Mouse (Mus musculus) spleen, postnatal 10 days (tissue): ENCODE results near the gene Gosr2.
A peak's percentile ranks its signal among the peaks of the same experiment; 100 is the strongest.

ENCODE experiments used
- DNase-seq, 2 experiments: peaks; one replicate each; pipeline ENCODE4 v3.0.0; 2021 to 2022; ENCODE audit warnings: low spot score in 2 of 2

Gosr2 gene

GRCm38 (mm10) chr11:103688980-103689378, 8.7 kb downstream of the Gosr2 start:
- no peak for DNase-seq

DNA sequence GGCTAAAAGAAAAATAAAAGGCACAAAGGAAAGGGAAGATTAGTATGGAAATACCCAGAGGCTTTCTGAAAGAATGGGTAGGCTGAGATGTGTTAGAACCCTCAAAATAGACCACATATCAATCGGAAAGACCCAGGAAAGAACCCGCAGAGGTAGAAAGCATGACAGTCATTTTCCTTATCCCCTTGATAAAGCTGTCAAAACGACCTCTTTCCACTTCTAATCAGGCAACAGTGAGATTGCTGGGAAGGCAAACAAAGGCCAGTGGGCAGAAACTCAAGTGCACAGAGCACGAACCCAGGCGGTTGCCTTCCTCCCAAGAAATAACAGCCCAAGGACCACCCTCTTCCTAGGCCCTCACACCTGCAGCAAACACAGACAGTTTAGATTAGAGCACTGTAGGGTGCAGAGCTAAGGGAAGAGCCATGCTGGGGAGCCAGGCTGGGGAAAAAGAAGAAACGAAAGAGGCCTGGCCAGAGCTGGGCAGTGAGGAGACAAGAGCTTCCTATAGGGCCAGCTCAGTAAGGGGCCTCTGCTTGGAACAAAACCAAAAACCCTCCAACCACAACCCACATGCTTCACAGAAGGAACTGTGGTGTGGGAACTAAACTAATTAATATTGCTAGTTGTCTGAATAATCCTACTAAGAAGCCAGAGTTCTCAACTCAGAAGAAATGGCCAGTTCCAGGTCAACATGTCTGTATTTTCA, 9.3 kb downstream of the Gosr2 start:
- DNase-seq, result no peak

GRCm38 (mm10) chr11:103686706-103687105, 11.0 kb downstream of the Gosr2 start:
- no peak for DNase-seq

- no peak for DNase-seq
Measured at GRCm38 (mm10) chr11:103685261-103685736, 12.4 kb downstream of the Gosr2 start.

GRCm38 (mm10) chr11:103683667-103684334, 13.9 kb downstream of the Gosr2 start:
- no peak for DNase-seq

DNA sequence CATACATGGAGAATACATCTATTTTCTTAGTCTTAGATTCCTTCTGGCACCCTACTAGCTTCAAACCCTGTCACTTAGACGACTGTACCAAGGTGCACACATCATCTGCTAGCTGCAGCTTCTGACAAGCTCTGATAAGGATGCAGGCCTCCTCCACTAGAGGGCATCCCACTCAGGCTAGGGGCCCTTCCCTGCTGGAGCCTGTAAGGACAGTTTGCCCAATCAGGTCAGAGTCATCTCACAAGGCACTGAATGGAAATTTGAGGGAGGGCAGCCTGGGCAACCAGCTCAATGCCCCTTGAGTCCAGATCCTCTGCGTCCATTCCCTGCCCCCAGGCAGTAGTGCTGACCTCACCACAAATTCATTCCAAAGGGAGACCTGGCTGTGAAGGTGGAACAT, 20.7 kb downstream of the Gosr2 start:
- peak; percentile 12 to 53 for DNase-seq

GRCm38 (mm10) chr11:103675556-103675955, 22.1 kb downstream of the Gosr2 start:
- DNase-seq, result peak; percentile 27 to 61

GRCm38 (mm10) chr11:103666907-103667426, 30.7 kb downstream of the Gosr2 start:
- no peak for DNase-seq

DNA sequence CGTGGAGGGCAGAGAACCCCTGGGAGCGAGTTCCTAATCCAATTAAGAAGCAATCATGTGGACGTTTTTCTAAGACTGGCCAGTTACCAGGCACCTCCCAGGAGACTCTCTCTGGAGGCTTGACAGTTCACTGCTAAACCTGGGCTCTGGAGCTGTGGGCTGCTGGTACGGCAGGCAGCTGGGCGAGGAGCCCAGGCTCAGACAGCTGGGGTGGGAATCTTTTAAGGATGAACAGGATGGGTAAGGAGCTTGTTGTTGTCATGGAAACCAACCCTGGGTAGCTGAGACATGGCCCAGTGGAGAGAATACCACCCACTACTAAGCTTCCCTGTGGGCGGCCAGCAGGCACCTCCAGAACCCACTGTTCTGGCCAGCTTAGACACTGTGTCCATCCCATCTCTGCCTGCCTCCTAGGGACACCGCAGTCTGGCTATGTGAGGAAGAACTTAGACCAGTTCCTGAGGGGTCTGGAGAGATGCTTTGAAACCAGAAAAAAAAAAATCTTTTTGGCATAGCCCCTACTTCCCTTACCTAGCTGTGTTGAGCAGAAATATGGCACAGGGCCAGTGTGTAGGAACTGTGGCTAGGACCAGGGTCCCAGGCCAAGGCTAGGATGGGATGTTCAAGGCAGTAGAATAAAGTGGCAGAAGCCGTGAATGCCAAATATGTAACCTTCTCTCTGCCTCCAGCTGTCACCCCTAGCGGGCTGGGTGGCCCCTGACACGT, 31.4 kb downstream of the Gosr2 start:
- no peak for DNase-seq

DNA sequence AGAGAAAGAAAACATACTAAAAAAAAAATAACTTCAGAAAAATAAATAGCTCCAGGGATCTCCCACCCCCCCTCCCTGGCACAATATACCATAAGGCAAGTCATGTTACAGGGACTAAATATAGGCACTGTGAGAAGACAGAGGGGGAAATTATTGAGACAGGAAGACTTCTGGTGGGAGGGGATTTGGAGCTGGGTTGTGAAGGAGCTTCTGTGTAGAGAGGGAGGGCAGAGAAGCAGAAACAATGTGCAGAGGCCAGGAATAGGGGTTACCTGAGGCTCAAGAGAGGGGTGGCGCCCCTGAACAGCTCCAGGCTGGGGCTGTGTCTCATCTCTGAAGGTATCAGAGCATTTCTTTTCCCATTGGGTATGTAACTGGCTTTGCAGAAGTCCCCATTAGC, 32.0 kb downstream of the Gosr2 start:
- DNase-seq, result no peak

GRCm38 (mm10) chr11:103663119-103663518, 34.6 kb downstream of the Gosr2 start:
- no peak for DNase-seq

DNA sequence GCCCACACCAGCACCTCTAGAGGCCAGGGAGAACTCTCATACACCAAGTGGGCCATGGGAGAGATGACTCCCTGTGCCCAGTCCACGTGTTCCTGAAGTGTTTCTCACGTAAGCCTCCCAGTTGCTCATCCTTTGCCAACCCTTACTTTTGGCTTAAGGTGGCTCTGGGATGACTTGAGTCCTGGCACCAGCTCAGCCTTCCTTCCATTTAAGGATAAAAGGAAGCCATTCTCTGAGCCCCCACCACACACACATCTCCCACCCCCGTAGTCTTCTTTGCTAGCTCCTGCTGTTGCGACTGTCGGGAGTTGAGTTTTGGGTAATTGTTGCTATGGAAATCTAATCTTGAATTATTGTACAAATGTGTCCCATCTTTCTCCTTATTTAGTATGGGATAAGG, 35.2 kb downstream of the Gosr2 start:
- DNase-seq, result no peak

DNA sequence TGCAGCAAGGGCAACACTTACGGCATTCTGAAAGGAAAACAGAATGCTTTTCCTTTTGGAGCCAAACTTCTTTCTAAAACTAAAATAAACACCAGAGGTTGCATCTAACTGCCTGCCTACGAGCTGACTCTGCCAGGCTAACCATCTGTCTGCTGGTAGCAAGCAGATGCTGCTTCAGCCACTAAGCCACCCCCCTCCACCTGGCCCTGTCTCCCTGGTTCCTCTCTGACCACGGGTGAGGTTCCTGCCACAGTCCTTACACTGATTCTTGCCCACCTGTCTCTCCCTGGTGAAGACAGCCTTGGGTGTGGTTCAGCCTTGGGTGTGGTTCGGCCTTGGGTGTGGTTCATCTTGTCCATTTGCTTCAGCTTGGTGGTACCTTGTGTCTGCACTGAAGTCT, 35.8 kb downstream of the Gosr2 start:
- no peak for DNase-seq

DNA sequence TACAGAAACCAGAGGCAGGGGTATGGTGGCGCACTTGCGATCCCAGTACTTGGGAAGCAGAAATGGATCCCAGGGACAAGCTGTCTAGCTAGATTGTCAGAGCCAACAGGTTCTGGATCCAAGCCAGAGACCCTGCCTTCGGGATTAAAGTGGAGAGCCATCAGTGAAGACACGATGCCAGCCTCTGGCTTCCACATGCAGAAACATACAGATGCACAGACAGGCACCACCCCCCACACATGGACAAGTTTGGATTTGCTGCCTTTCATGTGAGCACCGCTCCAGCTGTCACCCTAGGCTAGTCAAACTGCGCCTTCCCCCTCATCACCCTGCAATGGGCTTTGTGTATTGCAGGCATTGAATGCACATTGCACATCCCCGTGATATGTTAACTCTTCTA, 39.5 kb downstream of the Gosr2 start:
- DNase-seq, result no peak

- DNase-seq, result peak in 1 of 2 experiments; percentile 52
Measured at GRCm38 (mm10) chr11:103656520-103656919, 41.2 kb downstream of the Gosr2 start.

DNA sequence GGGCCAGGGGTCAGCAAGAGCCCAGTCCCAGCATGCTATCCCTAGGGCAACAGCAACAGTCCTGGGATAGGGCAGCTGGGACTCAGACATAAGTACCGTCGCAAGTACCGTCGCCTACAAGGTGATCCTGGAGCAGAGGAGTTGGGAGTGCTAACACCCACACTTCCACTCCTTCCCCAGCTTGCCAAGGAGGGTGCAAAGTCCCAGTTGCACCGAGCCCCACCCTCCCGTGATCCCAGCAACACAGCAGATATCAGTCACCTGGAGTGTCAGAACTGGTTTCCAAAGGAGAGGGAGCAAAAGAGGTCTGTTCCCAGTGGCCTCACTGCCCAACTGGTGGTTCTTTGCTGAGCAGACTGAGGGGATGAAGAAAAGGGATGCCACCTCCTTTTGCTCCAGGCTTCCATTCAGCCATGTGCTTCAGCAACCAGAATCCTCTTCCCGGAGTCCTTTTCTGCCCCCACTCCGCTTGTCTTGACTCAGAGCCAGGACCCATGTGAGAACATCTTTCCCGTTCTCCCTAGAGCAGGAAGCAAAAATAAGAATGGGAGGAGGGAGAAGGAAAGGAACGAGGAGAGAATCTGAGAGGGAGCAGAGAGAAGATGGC, 44.2 kb downstream of the Gosr2 start:
- DNase-seq, result no peak

DNA sequence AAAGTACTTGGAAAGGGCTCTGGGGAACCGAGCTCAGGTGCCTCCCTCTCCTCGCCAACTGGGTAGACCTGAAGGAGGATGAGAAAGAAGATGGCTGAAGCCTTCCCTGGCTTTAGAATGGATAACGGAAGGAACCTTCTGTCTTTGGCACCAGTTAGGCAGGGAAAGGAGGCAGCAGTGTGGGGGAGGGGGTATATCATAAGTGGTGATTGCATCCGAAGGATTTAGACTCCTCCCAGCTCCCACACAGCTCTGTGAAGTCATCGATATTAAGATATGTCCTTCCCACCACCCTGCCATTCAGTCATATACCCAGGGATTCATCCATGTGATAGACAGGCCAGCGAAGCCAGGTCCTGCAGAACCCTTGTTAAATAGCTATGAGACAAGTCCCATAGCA, 46.3 kb downstream of the Gosr2 start:
- DNase-seq, result no peak

DNA sequence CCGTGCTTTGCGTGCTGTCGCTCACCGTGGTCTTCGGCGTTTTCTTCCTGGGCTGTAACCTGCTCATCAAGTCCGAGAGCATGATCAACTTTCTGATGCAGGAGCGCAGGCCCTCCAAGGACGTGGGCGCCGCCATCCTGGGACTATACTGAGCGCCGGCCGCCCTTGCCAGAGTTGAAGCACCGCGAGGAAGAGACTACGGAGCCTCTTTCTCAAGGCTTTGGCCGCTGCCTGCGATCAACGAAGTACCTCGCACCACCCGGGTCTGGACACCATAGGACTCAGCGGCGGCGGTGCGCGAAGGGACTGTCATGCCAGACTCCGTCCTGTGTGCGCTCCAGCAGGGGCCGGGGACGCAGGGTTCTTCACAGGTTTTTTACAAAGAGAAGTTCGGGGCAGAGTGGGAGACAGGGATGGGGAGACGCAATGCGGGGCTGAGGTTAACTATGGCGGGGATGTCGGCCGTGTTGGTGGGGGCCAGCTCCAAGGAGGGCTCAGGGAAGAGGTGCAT, 47.7 kb downstream of the Gosr2 start:
- no peak for DNase-seq

DNA sequence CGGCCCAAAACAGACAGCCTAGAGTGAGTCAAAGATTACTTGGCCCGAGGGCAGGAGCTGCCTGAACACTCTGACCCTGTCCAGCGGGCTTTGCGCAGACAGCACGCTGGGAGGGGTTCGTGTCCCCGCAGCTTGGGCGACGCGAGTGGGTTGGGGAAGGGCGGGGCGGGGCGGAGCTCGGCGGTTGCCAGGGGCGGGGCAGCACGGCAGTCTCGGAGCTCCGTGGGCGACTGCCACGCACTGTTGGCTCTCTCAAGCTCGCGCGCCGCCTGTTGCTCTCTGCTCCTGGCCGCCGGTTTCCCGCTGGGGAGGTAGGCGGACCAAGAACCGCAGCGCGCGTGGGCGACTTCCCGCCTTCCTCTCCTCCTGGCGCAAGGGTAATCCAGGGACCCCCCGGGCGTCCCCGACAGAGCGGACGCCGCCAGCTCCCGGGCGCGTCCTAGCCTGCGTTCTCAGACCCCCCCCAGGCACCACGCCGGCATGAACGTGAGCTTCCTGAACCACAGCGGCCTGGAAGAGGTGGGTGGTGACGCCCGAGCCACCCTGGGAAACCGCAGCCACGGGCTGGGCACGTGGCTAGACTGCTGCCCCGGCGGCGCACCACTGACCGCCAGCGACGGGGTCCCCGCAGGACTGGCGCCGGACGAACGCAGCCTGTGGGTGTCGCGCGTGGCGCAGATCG, 48.3 kb downstream of the Gosr2 start, which contains the start of gene Rprml:
Gene Rprml, plus strand, starts transcription at position 270 of the 682 bp plus-strand sequence.
- DNase-seq, result no peak

DNA sequence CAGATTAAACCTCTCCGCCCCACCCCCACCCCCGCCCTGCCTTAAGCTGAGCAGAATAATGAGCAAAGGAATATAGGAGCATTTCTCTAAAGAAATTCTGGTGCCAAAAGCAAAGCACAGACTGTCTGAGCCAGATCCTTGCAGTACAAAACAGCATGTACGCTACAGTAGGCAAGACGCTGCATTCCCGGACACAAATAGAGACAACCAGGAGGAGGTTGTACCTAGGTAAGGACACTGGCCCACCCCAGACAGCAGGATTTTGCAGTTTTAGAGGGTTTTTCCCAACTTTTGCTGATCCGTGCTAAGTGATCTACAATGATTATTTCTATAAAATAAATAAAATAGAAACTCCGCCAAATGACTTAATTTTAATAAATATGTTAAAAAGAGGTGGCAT, 49.0 kb downstream of the Gosr2 start:
- no peak for DNase-seq
